Mouse (Mus musculus): Measurements from ENCODE around the gene Zbtb45.

DNA sequence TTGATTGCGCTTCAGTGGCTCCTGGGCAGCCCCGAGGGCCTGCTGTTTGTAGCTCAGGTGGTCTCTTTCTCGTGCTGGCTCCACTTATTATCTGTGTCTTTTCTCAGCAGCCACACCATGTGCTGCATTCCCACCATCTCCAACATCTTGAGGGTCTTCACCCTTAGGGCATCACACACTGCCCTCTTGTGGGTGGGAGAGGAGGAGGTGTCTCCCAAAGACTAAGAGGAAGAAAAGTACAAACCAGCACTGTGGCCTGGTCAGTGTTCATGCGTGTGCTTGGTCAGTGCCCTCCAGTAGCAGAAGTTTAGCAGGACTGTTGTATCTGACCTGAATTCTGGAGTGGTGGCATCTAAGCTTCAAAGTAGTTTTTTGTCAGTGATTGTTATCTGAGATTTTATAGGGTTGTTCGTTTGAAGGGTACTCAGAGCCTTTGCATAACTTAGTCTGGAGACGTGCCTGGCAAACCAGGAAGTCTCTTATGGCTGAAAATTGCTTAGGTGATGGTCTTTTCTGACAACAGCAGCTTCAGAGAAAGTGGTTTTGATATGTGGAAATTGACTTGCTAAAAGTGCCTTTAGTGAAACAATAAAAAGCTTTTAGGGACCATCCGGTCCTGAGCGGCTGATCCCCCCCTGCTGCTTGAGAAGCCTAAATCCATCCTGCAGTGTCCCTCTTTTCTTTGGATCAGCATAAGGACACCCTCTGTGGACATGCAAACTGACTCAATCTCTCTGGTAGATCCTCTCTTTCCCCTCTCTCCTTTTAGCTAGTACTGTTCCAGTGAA is 47.3 kb upstream of the Zbtb45 start:
- no peak for TF ChIP-seq MAX (IDR thresholded peaks at IDR 0.05; ENCODE audit: low read depth)
- TF ChIP-seq POLR2A (IDR thresholded peaks at IDR 0.05; ENCODE audit: insufficient read length, low read depth) = no peak
- TF ChIP-seq MYOG (IDR thresholded peaks at IDR 0.05; ENCODE audit: control insufficient read depth in 1 of 3, insufficient read depth in 1 of 3, insufficient read length in 2 of 3, low read depth in 2 of 3) = no peak
- no peak for TF ChIP-seq TCF12 (IDR thresholded peaks at IDR 0.05; ENCODE audit: insufficient read depth, poor library complexity, severe bottlenecking)
